Mouse (Mus musculus): ENCODE data around the gene Catsper2.

The Catsper2 gene

GRCm38 (mm10) chr2:121413387-121414042, at the start of gene Catsper2, which contains the start of gene Pdia3:
TSS of gene Catsper2 (minus strand) at chr2:121413792.
TSS of gene Pdia3 (plus strand) at chr2:121413775.
- peak; percentile 96 for DNase-seq (ENCODE audit: low spot score)

GRCm38 (mm10) chr2:121460071-121460470, 46.5 kb upstream of the Catsper2 start:
- no peak for DNase-seq (ENCODE audit: low spot score)

GRCm38 (mm10) chr2:121456692-121457642, 43.4 kb upstream of the Catsper2 start, which contains the start of gene Serinc4:
TSS of gene Serinc4 (minus strand) at chr2:121456781.
- DNase-seq (ENCODE audit: low spot score) = peak; percentile 85

GRCm38 (mm10) chr2:121455534-121455933, 41.9 kb upstream of the Catsper2 start:
- no peak for DNase-seq (ENCODE audit: low spot score)

GRCm38 (mm10) chr2:121453917-121454316, 40.3 kb upstream of the Catsper2 start:
- no peak for DNase-seq (ENCODE audit: low spot score)

- DNase-seq (ENCODE audit: low spot score) = no peak
Measured at GRCm38 (mm10) chr2:121452990-121453389, 39.4 kb upstream of the Catsper2 start, which contains the start of gene Hypk. TSS of gene Hypk (plus strand) at chr2:121453290.

- DNase-seq (ENCODE audit: low spot score) = no peak
Measured at GRCm38 (mm10) chr2:121452361-121452760, 38.8 kb upstream of the Catsper2 start.

- no peak for DNase-seq (ENCODE audit: low spot score)
Measured at GRCm38 (mm10) chr2:121450093-121450492, 36.5 kb upstream of the Catsper2 start.

GRCm38 (mm10) chr2:121449545-121450011, 36.0 kb upstream of the Catsper2 start:
- DNase-seq (ENCODE audit: low spot score) = no peak

- peak; percentile 98 for DNase-seq (ENCODE audit: low spot score)
Measured at GRCm38 (mm10) chr2:121448739-121449535, 35.3 kb upstream of the Catsper2 start, which contains the start of gene Serf2. TSS of gene Serf2 (plus strand) at chr2:121449195.

GRCm38 (mm10) chr2:121448136-121448535, 34.5 kb upstream of the Catsper2 start:
- peak; percentile 65 for DNase-seq (ENCODE audit: low spot score)

GRCm38 (mm10) chr2:121447006-121447405, 33.4 kb upstream of the Catsper2 start:
- DNase-seq (ENCODE audit: low spot score) = no peak

- DNase-seq (ENCODE audit: low spot score) = no peak
Measured at GRCm38 (mm10) chr2:121446506-121446905, 32.9 kb upstream of the Catsper2 start.

- no peak for DNase-seq (ENCODE audit: low spot score)
Measured at GRCm38 (mm10) chr2:121445117-121445516, 31.5 kb upstream of the Catsper2 start.

- DNase-seq (ENCODE audit: low spot score) = no peak
Measured at GRCm38 (mm10) chr2:121444178-121444577, 30.6 kb upstream of the Catsper2 start, which contains the start of gene Ell3. TSS of gene Ell3 (minus strand) at chr2:121444278.

GRCm38 (mm10) chr2:121443068-121443349, 29.4 kb upstream of the Catsper2 start:
- DNase-seq (ENCODE audit: low spot score) = no peak

- no peak for DNase-seq (ENCODE audit: low spot score)
Measured at GRCm38 (mm10) chr2:121442259-121443067, 28.9 kb upstream of the Catsper2 start.

- DNase-seq (ENCODE audit: low spot score) = no peak
Measured at GRCm38 (mm10) chr2:121441800-121442199, 28.2 kb upstream of the Catsper2 start.

- no peak for DNase-seq (ENCODE audit: low spot score)
Measured at GRCm38 (mm10) chr2:121440834-121441605, 27.4 kb upstream of the Catsper2 start.

GRCm38 (mm10) chr2:121439746-121440145, 26.2 kb upstream of the Catsper2 start:
- DNase-seq (ENCODE audit: low spot score) = no peak

All from MN1 (cell line).